Mouse (Mus musculus) heart, embryonic 16.5 days (tissue): ENCODE measurements around the gene Htr7. TPM values are rescaled to one million over a fixed set of nuclear protein-coding genes. Genes with fewer than 3 reads are reported as not detected.

Experiments used
- polyA plus RNA-seq: library from polyadenylated mRNA; unstranded; fragments of >200 nt; fragmentation: Nextera tagmentation; extraction: Ambion mirVana; gene quantifications from 2 replicates; pipeline ENCODE4 v1.2.1, GENCODE M21; 2015

The Htr7 gene
- polyA plus RNA-seq, 1 experiment from 2014 or later = 0.74 TPM

Other genes starting within 250 kb of the Htr7 start
- gene Rpp30, start 26.2 kb upstream of the Htr7 start, polyA plus RNA-seq = 45.2 and 48.1 TPM in 2 replicates
- gene Ankrd1, start 62.6 kb upstream of the Htr7 start, polyA plus RNA-seq = 427 and 514 TPM in 2 replicates